Mouse (Mus musculus) heart, embryonic 14.5 days (tissue): ENCODE measurements around the gene Foxn3. TPM values are rescaled to one million over a fixed set of nuclear protein-coding genes. Genes with fewer than 3 reads are reported as not detected.
"Not testable (repeated sequence)": the region's sequence is repeated elsewhere in the genome, so short reads cannot be mapped to it uniquely, and the experiment has no call there.

Experiments
- ATAC-seq: fragments of 200-750 bp; cut with Nextera tagmentation; 2 replicates; pipeline ENCODE4 v1.8.0; 2017; ENCODE audit warnings: low read depth, moderate TSS enrichment; ENCODE audit not compliant: insufficient number of reproducible peaks, insufficient read depth, low FRiP score
- H3K27ac ChIP-seq, 2 experiments: fragments of 200-500 bp in 1 of 2; fragments of 300-500 bp in 1 of 2; sonication (generic) in 1 of 2; replicated peaks in 1 of 2; 2 replicates each; pipeline ENCODE4 v1.5.1; 2012 to 2014; ENCODE audit warnings: low read depth in 2 of 2, low read length in 2 of 2, control low read depth in 1 of 2, mild to moderate bottlenecking in 1 of 2, mixed read lengths in 1 of 2; ENCODE audit not compliant: control insufficient read depth in 1 of 2, insufficient read depth in 1 of 2
- H3K27me3 ChIP-seq: fragments of 300-500 bp; sonication (generic); 2 replicates; pipeline ENCODE4 v1.6.1; 2014; ENCODE audit warnings: mild to moderate bottlenecking, low read length, control low read depth; ENCODE audit not compliant: control insufficient read depth, insufficient read depth
- H3K36me3 ChIP-seq: fragments of 300-500 bp; sonication (generic); 2 replicates; pipeline ENCODE4 v1.6.1; 2014; ENCODE audit warnings: mild to moderate bottlenecking, control low read depth, low read length, mixed read lengths; ENCODE audit not compliant: control insufficient read depth, insufficient read depth
- H3K4me1 ChIP-seq, 2 experiments: fragments of 200-500 bp in 1 of 2; fragments of 300-500 bp in 1 of 2; sonication (generic) in 1 of 2; 2 replicates each; pipeline ENCODE4 v1.6.1; 2012 to 2014; ENCODE audit warnings: low read length in 2 of 2, control low read depth in 1 of 2, mixed read lengths in 1 of 2; ENCODE audit not compliant: control insufficient read depth in 2 of 2, insufficient read depth in 2 of 2
- H3K4me2 ChIP-seq: fragments of 300-500 bp; sonication (generic); 2 replicates; pipeline ENCODE4 v1.6.1; 2014; ENCODE audit warnings: mild to moderate bottlenecking, low read length
- H3K4me3 ChIP-seq, 2 experiments: fragments of 200-500 bp in 1 of 2; fragments of 300-500 bp in 1 of 2; sonication (generic) in 1 of 2; 2 replicates each; pipeline ENCODE4 v1.5.1; 2012 to 2014; ENCODE audit warnings: low read length in 2 of 2, mild to moderate bottlenecking in 2 of 2, control low read depth in 1 of 2, low read depth in 1 of 2, moderate library complexity in 1 of 2; ENCODE audit not compliant: control insufficient read depth in 1 of 2, insufficient read depth in 1 of 2
- H3K9ac ChIP-seq: fragments of 300-500 bp; sonication (generic); 2 replicates; pipeline ENCODE4 v1.6.1; 2014; ENCODE audit warnings: mild to moderate bottlenecking, low read length
- H3K9me3 ChIP-seq: fragments of 300-500 bp; sonication (generic); 2 replicates; pipeline ENCODE4 v1.6.1; 2016; ENCODE audit warnings: low read length, control low read depth; ENCODE audit not compliant: control insufficient read depth
- WGBS: fragments of 180-500 bp; shearing (Covaris S2); extraction: QIAGEN DNeasy Blood & Tissue Kit; methylation state at CpG from one replicate; pipeline ENCODE4 v1.1.7; 2014; 5-methylcytosine and 5-hydroxymethylcytosine counted together
- polyA plus RNA-seq: library from polyadenylated mRNA; unstranded; fragments of >200 nt; fragmentation: Nextera tagmentation; extraction: Ambion mirVana; gene quantifications from 2 replicates; pipeline ENCODE4 v1.2.1, GENCODE M21; 2014

Gene Foxn3
- polyA plus RNA-seq, 1 experiment from 2014 or later: 81.0 TPM

GRCm38 (mm10) chr12:99205734-99206133 lies 357.6 kb downstream of the Foxn3 start:
- Histone ChIP-seq H3K27me3 (no peaks in the 10 kb centered on the region), H3K4me2 (no peak overlapping the region), H3K9me3 (no peaks in the 10 kb centered on the region), H3K4me1 (peaks cover 2 to 14% of the 10 kb centered on the region in 2 experiments; a peak in 3 of 4 replicates), H3K9ac (no peak overlapping the region), H3K27ac (no peak overlapping the region), H3K4me3 (no peak overlapping the region), H3K36me3 (no peaks in the 10 kb centered on the region)
- WGBS: 91% methylated on average over 8 of the region's 8 CpGs
- ATAC-seq: no peak

GRCm38 (mm10) chr12:99199124-99199483 lies 364.3 kb downstream of the Foxn3 start:
- H3K9ac ChIP-seq: no peak overlapping the region
- H3K27me3 ChIP-seq: no peaks in the 10 kb centered on the region
- no peak overlapping the region for H3K4me2 ChIP-seq
- H3K4me1 ChIP-seq: peaks cover 5 to 7% of the 10 kb centered on the region in 2 experiments; a peak in 2 of 4 replicates
- H3K4me3 ChIP-seq: no peak overlapping the region
- 78% methylated on average over 5 of the region's 5 CpGs for WGBS
- no peak overlapping the region for H3K27ac ChIP-seq
- H3K9me3 ChIP-seq: no peaks in the 10 kb centered on the region
- peaks cover 8% of the 10 kb centered on the region for H3K36me3 ChIP-seq
- ATAC-seq: no peak

- Histone ChIP-seq H3K9ac (no peak overlapping the region), H3K4me3 (no peak overlapping the region), H3K4me1 (peaks cover 5 to 7% of the 10 kb centered on the region in 2 experiments; a peak in 2 of 4 replicates), H3K36me3 (peaks cover 8% of the 10 kb centered on the region), H3K27me3 (no peaks in the 10 kb centered on the region), H3K4me2 (no peak overlapping the region), H3K27ac (no peak overlapping the region), H3K9me3 (no peaks in the 10 kb centered on the region)
- ATAC-seq: no peak
- 78% methylated on average over 12 of the region's 12 CpGs for WGBS
Observed at GRCm38 (mm10) chr12:99198428-99199123, 364.8 kb downstream of the Foxn3 start.

- 73% methylated on average over 7 of the region's 7 CpGs for WGBS
- ATAC-seq: no peak
Observed at GRCm38 (mm10) chr12:99197031-99197430, 366.4 kb downstream of the Foxn3 start.

GRCm38 (mm10) chr12:99195655-99196054 lies 367.7 kb downstream of the Foxn3 start:
- no peak overlapping the region for H3K4me3 ChIP-seq
- H3K9ac ChIP-seq: no peak overlapping the region
- 90% methylated on average over 5 of the region's 5 CpGs for WGBS
- H3K27me3 ChIP-seq: no peaks in the 10 kb centered on the region
- H3K36me3 ChIP-seq: peaks cover 13% of the 10 kb centered on the region
- ATAC-seq: no peak
- no peak overlapping the region for H3K27ac ChIP-seq
- H3K4me2 ChIP-seq: no peak overlapping the region
- H3K4me1 ChIP-seq: peaks cover 3 to 4% of the 10 kb centered on the region in 2 experiments; a peak in 2 of 4 replicates
- H3K9me3 ChIP-seq: no peaks in the 10 kb centered on the region

More at GRCm38 (mm10) chr12:99197031-99197430, 366.4 kb downstream of the Foxn3 start:
- Histone ChIP-seq H3K9me3 (no peaks in the 10 kb centered on the region), H3K9ac (no peak overlapping the region), H3K4me3 (no peak overlapping the region), H3K4me2 (no peak overlapping the region), H3K27ac (no peak overlapping the region), H3K4me1 (peaks cover 5 to 7% of the 10 kb centered on the region in 2 experiments; a peak in 2 of 4 replicates), H3K36me3 (peaks cover 8% of the 10 kb centered on the region), H3K27me3 (no peaks in the 10 kb centered on the region)

GRCm38 (mm10) chr12:99194120-99194519 lies 369.3 kb downstream of the Foxn3 start:
- ATAC-seq, H3K4me2 ChIP-seq: not testable (repeated sequence)

GRCm38 (mm10) chr12:99187671-99188070 lies 375.7 kb downstream of the Foxn3 start:
- no peaks in the 10 kb centered on the region for H3K9me3 ChIP-seq
- 0 out of 2 replicates have a peak, but pooled peaks cover 8% of the 10 kb centered on the region for H3K36me3 ChIP-seq
- no peak overlapping the region for H3K9ac ChIP-seq
- H3K27ac ChIP-seq: no peak overlapping the region
- no peak overlapping the region for H3K4me2 ChIP-seq
- peaks cover 2% of the 10 kb centered on the region in 2 experiments; a peak in 3 of 4 replicates for H3K4me1 ChIP-seq
- no peaks in the 10 kb centered on the region for H3K27me3 ChIP-seq
- ATAC-seq: no peak
- 95% methylated on average over 4 of the region's 4 CpGs for WGBS
- H3K4me3 ChIP-seq: no peak overlapping the region

More at GRCm38 (mm10) chr12:99194120-99194519, 369.3 kb downstream of the Foxn3 start:
- 96% methylated on average over 17 of the region's 17 CpGs for WGBS
- peaks cover 15% of the 10 kb centered on the region for H3K36me3 ChIP-seq
- H3K27me3 ChIP-seq, H3K4me3 ChIP-seq, H3K4me1 ChIP-seq, H3K27ac ChIP-seq, H3K9ac ChIP-seq, H3K9me3 ChIP-seq: not testable (repeated sequence)
